Mouse (Mus musculus): ENCODE data around the gene Nbdy. TPM values are rescaled to one million over a fixed set of nuclear protein-coding genes. Genes with fewer than 3 reads are reported as not detected.

Nbdy gene
- 131 and 132 TPM in 2 replicates for polyA plus RNA-seq (2015; fragmentation: Nextera tagmentation; extraction: Ambion mirVana)

DNA sequence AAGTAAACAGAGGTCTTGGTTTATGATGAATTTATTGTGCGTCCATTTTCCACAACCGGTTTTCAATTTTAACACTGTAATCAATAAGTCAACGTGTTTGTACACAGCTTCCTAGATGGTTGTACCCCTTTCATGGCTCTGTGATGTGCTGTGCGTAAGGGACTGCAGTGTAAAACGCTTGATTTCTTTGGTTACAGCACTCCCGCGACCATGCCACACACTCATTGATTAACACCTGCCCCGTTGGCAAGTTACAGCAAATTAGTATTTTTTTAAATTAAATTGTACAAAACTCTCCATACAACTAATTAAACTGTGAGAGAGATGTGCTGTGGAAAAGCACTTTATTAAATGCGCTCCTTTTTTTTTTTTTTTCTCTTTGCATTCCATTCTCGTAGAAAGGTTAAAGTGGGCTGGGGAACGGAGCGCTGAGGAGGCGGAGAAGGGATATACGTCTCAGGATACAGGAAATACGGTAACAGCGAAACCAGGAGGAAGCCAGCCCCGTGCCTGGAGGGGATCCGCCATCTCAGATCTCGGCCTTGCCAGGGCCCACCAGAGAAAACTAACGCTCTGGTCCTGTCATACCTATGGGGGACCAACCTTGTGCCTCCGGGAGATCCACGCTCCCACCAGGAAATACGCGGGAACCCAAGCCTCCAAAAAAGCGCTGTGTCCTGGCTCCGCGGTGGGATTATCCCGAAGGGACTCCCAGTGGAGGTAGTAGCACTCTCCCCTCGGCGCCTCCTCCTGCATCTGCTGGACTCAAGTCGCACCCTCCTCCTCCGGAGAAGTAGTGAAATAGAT lies at the start of gene Nbdy:
Gene Nbdy, plus strand, starts transcription at position 481 of the 807 bp plus-strand sequence.
- peak; percentile 92 for ATAC-seq (ENCODE audit: low FRiP score, low read depth)
- no peaks in the 10 kb centered on the region for H3K4me1 ChIP-seq
- WGBS = 12% methylated on average over 32 of the region's 32 CpGs
- peak within 1 kb of the TSS; percentile 77 for H3K9ac ChIP-seq
- H3K4me3 ChIP-seq = peak within 1 kb of the TSS; percentile 56
- H3K27ac ChIP-seq = peak within 1 kb of the TSS; percentile 82
- peaks cover 4% of the 10 kb centered on the region; the same call in 1 of the 2 replicates for H3K36me3 ChIP-seq
- peaks cover 3% of the 10 kb centered on the region; the same call in 1 of the 2 replicates for H3K27me3 ChIP-seq
- peak within 1 kb of the TSS; percentile 67 for H3K4me2 ChIP-seq (replicated peaks)
- no peaks in the 10 kb centered on the region for H3K9me3 ChIP-seq

DNA sequence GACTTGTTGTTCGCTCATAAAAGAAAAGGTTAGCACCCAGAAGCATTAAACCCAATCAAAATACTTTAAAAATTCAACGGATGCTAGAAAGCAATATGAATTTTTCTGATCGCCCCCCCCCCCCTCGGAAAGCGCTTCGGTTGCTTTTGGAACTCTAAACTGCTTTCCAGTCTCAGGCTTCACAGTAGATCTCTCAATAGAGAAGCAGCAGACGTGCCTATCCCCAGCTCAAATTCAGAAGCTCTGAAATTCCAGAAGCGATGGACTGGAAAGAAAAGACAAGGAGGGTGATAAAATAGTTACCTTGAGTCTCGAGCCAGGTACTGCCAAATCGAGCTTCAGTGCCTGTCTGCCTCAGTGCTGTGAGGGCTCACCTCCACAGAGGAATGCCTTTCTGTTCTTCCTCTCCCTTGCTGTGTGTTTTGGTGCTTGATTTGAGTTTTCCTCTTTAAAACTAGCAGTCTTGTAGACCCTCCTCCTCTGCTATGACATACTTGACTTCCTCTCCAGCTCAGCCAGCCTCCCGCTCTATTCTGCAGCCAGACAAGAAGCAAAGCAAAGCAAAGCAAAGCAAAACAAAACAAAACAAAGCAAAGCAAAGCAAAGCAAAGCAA lies 27.5 kb upstream of the Nbdy start, which contains the start of gene Kctd12b:
Gene Kctd12b, minus strand, starts transcription at position 610 of the 614 bp plus-strand sequence.
- H3K4me2 ChIP-seq (replicated peaks) = peak within 1 kb of the TSS; percentile 55
- H3K27ac ChIP-seq = peak within 1 kb of the TSS; percentile 52; the same call in 1 of the 2 replicates
- H3K4me1 ChIP-seq = no peaks in the 10 kb centered on the region
- peak within 1 kb of the TSS; percentile 40 for H3K4me3 ChIP-seq
- no peaks in the 10 kb centered on the region for H3K36me3 ChIP-seq
- peak; percentile 66; the same call in 1 of the 2 replicates for ATAC-seq (ENCODE audit: low FRiP score, low read depth)
- H3K9me3 ChIP-seq = no peaks in the 10 kb centered on the region
- 23% methylated on average over 11 of the region's 11 CpGs for WGBS
- H3K9ac ChIP-seq = peak within 1 kb of the TSS; percentile 53
- 0 out of 2 replicates have a peak, but pooled peaks cover 5% of the 10 kb centered on the region for H3K27me3 ChIP-seq

DNA sequence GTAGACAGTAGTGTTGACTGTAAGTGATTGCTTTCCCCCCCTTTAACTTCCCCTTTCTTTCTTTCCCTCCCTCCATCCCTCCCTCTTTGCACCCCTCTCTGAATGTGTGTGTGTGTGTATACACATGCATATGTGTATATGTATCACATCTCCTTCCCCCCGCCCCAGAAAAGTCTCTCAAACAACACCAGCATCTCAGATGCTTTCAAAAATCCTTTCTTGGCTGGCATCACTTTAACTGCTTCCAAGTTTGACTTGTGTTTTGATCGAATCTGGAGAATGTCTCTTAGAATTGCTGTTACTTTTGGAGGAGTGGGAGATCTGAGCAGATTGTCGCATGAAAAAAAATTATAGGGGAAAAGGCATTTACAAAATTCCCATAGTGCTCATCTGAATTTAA lies 22.9 kb upstream of the Nbdy start:
- 85% methylated on average over 3 of the region's 3 CpGs for WGBS
- no peaks in the 10 kb centered on the region for H3K36me3 ChIP-seq
- peaks cover 5% of the 10 kb centered on the region; the same call in 1 of the 2 replicates for H3K27me3 ChIP-seq
- no peak for ATAC-seq (ENCODE audit: low FRiP score, low read depth)
- H3K4me1 ChIP-seq = no peaks in the 10 kb centered on the region
- no peaks in the 10 kb centered on the region for H3K9me3 ChIP-seq
- no peak overlapping the region for H3K4me2 ChIP-seq (replicated peaks)
- H3K9ac ChIP-seq = no peak overlapping the region
- no peak overlapping the region for H3K4me3 ChIP-seq
- H3K27ac ChIP-seq = no peak overlapping the region

DNA sequence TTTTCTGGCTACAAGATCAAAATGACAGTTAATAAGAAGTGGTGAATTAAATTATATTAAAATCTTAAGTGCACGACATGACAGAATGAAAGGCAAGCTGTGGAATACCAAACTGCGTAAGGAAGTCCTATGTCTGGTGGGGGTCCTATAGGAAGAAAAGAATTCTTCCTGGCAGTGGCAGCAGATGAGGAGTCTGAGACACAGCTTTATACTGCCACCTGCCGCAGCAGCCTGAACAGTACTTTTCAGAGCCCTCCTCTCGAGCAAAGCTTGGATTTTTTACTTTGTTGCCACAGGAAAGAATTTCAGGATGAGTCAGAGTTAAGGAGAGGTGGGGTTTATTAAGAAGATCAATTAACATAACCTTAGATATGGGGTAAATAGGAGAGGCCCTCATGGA lies 15.7 kb upstream of the Nbdy start:
- Histone ChIP-seq H3K9ac (no peak overlapping the region), H3K4me3 (no peak overlapping the region), H3K9me3 (no peaks in the 10 kb centered on the region), H3K4me1 (no peaks in the 10 kb centered on the region), H3K27me3 (peaks cover 6% of the 10 kb centered on the region; the same call in 1 of the 2 replicates), H3K36me3 (no peaks in the 10 kb centered on the region), H3K4me2 (replicated peaks) (no peak overlapping the region), H3K27ac (no peak overlapping the region)
- 29% methylated on average over 4 of the region's 4 CpGs for WGBS
- ATAC-seq (ENCODE audit: low FRiP score, low read depth) = no peak

DNA sequence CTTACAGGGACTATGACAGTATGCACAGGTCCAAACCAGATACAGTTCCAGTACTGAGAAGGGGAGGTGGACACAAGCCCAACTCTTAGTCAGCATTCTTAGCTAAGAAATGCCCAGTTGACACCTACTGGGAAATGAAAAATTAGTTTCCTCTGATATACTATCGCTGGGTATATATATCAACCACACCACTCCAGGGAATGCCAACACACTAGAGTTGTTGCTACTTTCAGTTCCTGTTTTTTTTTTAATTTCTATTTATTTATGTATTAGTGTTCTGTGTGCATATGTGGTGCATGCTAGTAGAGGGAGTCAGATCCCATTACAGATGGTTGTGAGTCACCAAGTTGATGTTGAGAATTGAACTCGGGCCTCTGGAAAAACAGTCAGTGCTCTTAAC lies 6.7 kb upstream of the Nbdy start:
- Histone ChIP-seq H3K4me3 (no peak overlapping the region), H3K4me1 (no peaks in the 10 kb centered on the region), H3K4me2 (replicated peaks) (no peak overlapping the region), H3K9ac (no peak overlapping the region), H3K36me3 (no peaks in the 10 kb centered on the region), H3K27ac (no peak overlapping the region), H3K9me3 (no peaks in the 10 kb centered on the region), H3K27me3 (no peaks in the 10 kb centered on the region)
- WGBS = 80% methylated on average over 2 of the region's 2 CpGs
- no peak for ATAC-seq (ENCODE audit: low FRiP score, low read depth)

DNA sequence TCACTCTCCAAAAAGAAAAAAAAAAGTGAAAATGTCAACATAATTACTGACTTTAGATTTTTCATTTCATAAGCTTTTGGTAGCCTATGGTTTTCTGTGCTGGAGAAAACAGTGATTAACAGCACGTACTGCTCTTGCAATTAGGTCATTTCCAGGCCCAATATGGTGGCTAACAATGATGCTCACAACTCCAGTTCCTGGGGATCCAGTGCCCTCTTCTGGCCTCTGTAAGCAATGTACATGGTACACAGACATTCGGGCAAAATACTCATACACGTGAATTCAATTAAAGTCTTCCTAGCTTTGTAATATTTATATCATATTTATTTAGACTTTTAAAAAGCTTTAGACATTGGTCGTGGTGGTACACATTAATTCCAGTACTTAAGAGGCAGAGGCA lies 3.8 kb upstream of the Nbdy start:
- no peak for ATAC-seq (ENCODE audit: low FRiP score, low read depth)
- Histone ChIP-seq H3K4me1 (no peaks in the 10 kb centered on the region), H3K9me3 (no peaks in the 10 kb centered on the region), H3K27ac (no peak overlapping the region), H3K36me3 (no peaks in the 10 kb centered on the region), H3K9ac (no peak overlapping the region), H3K27me3 (peaks cover 3% of the 10 kb centered on the region; the same call in 1 of the 2 replicates), H3K4me2 (replicated peaks) (no peak overlapping the region), H3K4me3 (no peak overlapping the region)
- 32% methylated on average over 4 of the region's 4 CpGs for WGBS

DNA sequence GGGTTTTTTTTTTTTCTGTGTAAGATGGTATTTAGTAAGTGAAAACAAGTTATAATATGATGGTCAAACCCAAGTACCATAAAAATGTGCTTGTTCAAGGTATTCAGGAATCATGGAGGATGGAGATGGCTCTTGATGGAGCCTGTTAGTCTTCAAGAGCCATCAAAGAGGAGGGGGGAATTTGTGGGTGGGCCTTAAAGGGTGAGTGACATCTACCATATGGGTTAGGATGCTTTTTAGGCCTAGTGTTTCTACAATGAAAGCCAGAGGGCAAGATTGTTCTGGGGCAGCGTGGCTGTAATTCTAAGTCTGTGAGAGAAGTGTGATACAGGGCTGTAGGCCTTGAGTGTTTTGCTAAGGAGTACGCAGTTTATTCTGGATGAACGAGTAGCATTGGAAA lies 1.0 kb downstream of the Nbdy start:
- H3K36me3 ChIP-seq = peaks cover 4% of the 10 kb centered on the region; the same call in 1 of the 2 replicates
- H3K27ac ChIP-seq = peak overlapping the region; percentile 39; the same call in 1 of the 2 replicates
- peak overlapping the region; percentile 56 for H3K4me3 ChIP-seq
- peak overlapping the region; percentile 67 for H3K4me2 ChIP-seq (replicated peaks)
- WGBS = 36% methylated on average over 3 of the region's 3 CpGs
- no peak for ATAC-seq (ENCODE audit: low FRiP score, low read depth)
- H3K9ac ChIP-seq = peak overlapping the region; percentile 55; the same call in 1 of the 2 replicates
- no peaks in the 10 kb centered on the region for H3K4me1 ChIP-seq
- peaks cover 3% of the 10 kb centered on the region; the same call in 1 of the 2 replicates for H3K27me3 ChIP-seq
- H3K9me3 ChIP-seq = no peaks in the 10 kb centered on the region

DNA sequence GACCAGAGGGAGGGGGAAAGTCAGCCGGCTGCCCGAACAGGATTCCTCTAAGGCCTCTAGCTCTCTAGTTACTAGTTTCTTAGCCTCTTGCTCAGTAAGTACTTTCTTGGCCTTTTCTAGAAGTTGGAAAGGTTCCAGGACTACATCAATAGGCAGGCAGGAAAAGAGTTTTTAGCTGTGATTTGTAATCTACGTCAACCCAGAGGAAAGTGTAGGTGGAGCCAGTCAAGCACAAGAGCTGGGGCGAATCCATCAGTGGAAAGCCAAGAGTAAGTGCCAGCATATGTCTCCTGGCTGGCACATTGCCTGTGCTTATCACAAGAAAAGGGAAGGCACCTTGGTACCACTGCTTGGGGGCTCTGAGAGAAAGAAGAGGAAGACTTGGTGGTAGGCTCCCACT lies 12.3 kb downstream of the Nbdy start:
- no peak overlapping the region for H3K4me3 ChIP-seq
- no peak overlapping the region for H3K4me2 ChIP-seq (replicated peaks)
- no peaks in the 10 kb centered on the region for H3K9me3 ChIP-seq
- H3K27me3 ChIP-seq = no peaks in the 10 kb centered on the region; the same call in 1 of the 2 replicates
- H3K27ac ChIP-seq = no peak overlapping the region
- H3K4me1 ChIP-seq = no peaks in the 10 kb centered on the region
- H3K9ac ChIP-seq = no peak overlapping the region
- WGBS = 80% methylated on average over 4 of the region's 4 CpGs
- ATAC-seq (ENCODE audit: low FRiP score, low read depth) = no peak
- H3K36me3 ChIP-seq = peaks cover 22% of the 10 kb centered on the region

DNA sequence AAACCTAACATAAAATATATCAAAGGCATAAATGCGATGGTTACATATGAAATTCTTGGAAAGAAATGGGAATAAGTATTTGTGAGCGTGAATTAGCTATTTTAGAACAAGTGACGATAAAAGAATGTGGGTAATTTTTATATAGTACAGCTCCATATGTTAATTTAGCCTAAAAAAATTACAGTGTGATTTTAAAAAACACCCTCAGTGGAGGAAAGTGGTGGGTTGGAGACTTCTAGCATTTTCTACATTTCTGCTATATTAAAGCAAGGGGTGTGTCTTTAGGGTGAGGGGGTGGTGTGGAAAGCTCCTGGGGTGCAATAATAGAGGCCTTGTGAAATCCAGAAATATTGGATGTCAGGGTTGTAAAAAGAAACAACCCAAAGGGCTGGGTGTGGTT lies 19.1 kb downstream of the Nbdy start:
- no peaks in the 10 kb centered on the region for H3K9me3 ChIP-seq
- no peaks in the 10 kb centered on the region for H3K27me3 ChIP-seq
- 84% methylated on average over 3 of the region's 3 CpGs for WGBS
- no peaks in the 10 kb centered on the region for H3K36me3 ChIP-seq
- no peak overlapping the region for H3K4me3 ChIP-seq
- no peak overlapping the region for H3K4me2 ChIP-seq (replicated peaks)
- no peak overlapping the region for H3K9ac ChIP-seq
- ATAC-seq (ENCODE audit: low FRiP score, low read depth) = no peak
- H3K4me1 ChIP-seq = no peaks in the 10 kb centered on the region
- no peak overlapping the region for H3K27ac ChIP-seq

DNA sequence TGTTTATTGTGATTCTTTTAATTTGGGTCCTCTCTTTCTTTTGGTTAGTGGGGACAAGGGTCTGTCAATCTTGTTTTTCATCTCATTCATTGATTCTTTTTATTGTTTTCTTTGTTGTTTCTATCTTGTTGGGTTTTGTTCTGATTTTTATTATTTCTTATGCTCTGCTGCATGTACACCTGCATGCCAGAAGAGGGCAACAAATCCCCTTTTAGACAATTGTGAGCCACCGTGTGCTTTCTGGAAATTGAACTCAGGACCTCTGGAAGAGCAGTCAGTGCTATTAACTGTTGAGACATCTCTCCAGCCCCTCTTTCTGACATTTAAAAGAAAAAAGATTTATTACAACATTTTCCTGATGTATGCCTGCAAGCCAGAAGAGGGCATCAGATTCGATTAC lies 25.8 kb downstream of the Nbdy start:
- H3K9me3 ChIP-seq = no peaks in the 10 kb centered on the region
- no peak overlapping the region for H3K4me3 ChIP-seq
- no peak overlapping the region for H3K9ac ChIP-seq
- no peaks in the 10 kb centered on the region for H3K4me1 ChIP-seq
- 48% methylated on average over 2 of the region's 2 CpGs for WGBS
- no peaks in the 10 kb centered on the region for H3K27me3 ChIP-seq
- no peak overlapping the region for H3K27ac ChIP-seq
- H3K4me2 ChIP-seq (replicated peaks) = no peak overlapping the region
- no peaks in the 10 kb centered on the region for H3K36me3 ChIP-seq
- ATAC-seq (ENCODE audit: low FRiP score, low read depth) = no peak
